12 mouse cellular contexts compared by ENCODE assay signal in genomic region chr7:141026740-141027098, GRCm38 (mm10). TPM values are rescaled to one million over a fixed set of nuclear protein-coding genes. Genes with fewer than 3 reads are reported as not detected.
A peak's percentile ranks its signal among the peaks of the same experiment; 100 is the strongest.
DNase-seq lines count a peak whose midpoint lies in the region; ATAC-seq lines count a peak whose summit lies in the region.
"Had no signal": no experiment of that assay in that cellular context is flagged by ENCODE, and none has a peak within 500 bp of the region (broad histone marks: within the 10 kb centered on the region; RNA-seq: fewer than 3 reads in every experiment).

No protein-coding gene starts in this region.

- H3K4me1 ChIP-seq in liver, embryonic 15.5 days (replicated peaks) = peaks cover 27% of the 10 kb centered on the region
- H3K4me1 ChIP-seq in liver, embryonic 11.5 days (replicated peaks; ENCODE audit: control insufficient read depth, insufficient read depth, low read length) = peaks cover 8% of the 10 kb centered on the region; the same call in 1 of the 2 replicates
- no peaks in the 10 kb centered on the region for H3K4me1 ChIP-seq in embryonic facial prominence, embryonic 14.5 days (ENCODE audit: control insufficient read depth, insufficient read depth, low read length)
- peaks cover 13% of the 10 kb centered on the region for H3K4me1 ChIP-seq in forebrain, embryonic 16.5 days (replicated peaks; ENCODE audit: control insufficient read depth, insufficient read depth, low read length)
- peaks cover 4% of the 10 kb centered on the region; the same call in 1 of the 2 replicates for H3K4me1 ChIP-seq in neural tube, embryonic 12.5 days

- no peak overlapping the region for H3K4me2 ChIP-seq in liver, embryonic 15.5 days
- no peak overlapping the region for H3K4me2 ChIP-seq in liver, embryonic 11.5 days
- H3K4me2 ChIP-seq in embryonic facial prominence, embryonic 14.5 days (ENCODE audit: low read depth, low read length) = no peak overlapping the region
- H3K4me2 ChIP-seq in forebrain, embryonic 16.5 days (ENCODE audit: low read length) = no peak overlapping the region
- 0 out of 2 replicates have a peak overlapping the region, but pooled peaks have one; percentile 18 for H3K4me2 ChIP-seq in neural tube, embryonic 12.5 days (replicated peaks)

- H3K4me3 ChIP-seq in liver, embryonic 15.5 days (replicated peaks) = no peak overlapping the region
- no peak overlapping the region for H3K4me3 ChIP-seq in liver, embryonic 11.5 days (ENCODE audit: low read depth, low read length)
- H3K4me3 ChIP-seq in embryonic facial prominence, embryonic 14.5 days (ENCODE audit: low read depth, low read length) = no peak overlapping the region
- H3K4me3 ChIP-seq in forebrain, embryonic 16.5 days (replicated peaks; ENCODE audit: low read length) = no peak overlapping the region
- H3K4me3 ChIP-seq in neural tube, embryonic 12.5 days = no peak overlapping the region

- no peak overlapping the region for H3K9ac ChIP-seq in liver, embryonic 15.5 days
- H3K9ac ChIP-seq in liver, embryonic 11.5 days (ENCODE audit: low read depth, low read length) = no peak overlapping the region
- no peak overlapping the region for H3K9ac ChIP-seq in embryonic facial prominence, embryonic 14.5 days (ENCODE audit: low read depth, low read length)
- H3K9ac ChIP-seq in forebrain, embryonic 16.5 days (replicated peaks; ENCODE audit: low read depth, low read length) = no peak overlapping the region
- no peak overlapping the region for H3K9ac ChIP-seq in neural tube, embryonic 12.5 days

- no peaks in the 10 kb centered on the region for H3K36me3 ChIP-seq in liver, embryonic 15.5 days (replicated peaks)
- no peaks in the 10 kb centered on the region for H3K36me3 ChIP-seq in liver, embryonic 11.5 days (ENCODE audit: control insufficient read depth, insufficient read depth, low read length)
- H3K36me3 ChIP-seq in embryonic facial prominence, embryonic 14.5 days (ENCODE audit: control insufficient read depth, insufficient read depth, low read length) = no peaks in the 10 kb centered on the region
- no peaks in the 10 kb centered on the region for H3K36me3 ChIP-seq in forebrain, embryonic 16.5 days (ENCODE audit: control insufficient read depth, insufficient read depth)
- no peaks in the 10 kb centered on the region for H3K36me3 ChIP-seq in neural tube, embryonic 12.5 days
- H3K36me3 ChIP-seq: G1E had no signal

- H3K27ac ChIP-seq in liver, embryonic 15.5 days (replicated peaks) = 0 out of 2 replicates have a peak overlapping the region, but pooled peaks have one; percentile 29
- no peak overlapping the region for H3K27ac ChIP-seq in liver, embryonic 11.5 days (ENCODE audit: low read depth, low read length)
- H3K27ac ChIP-seq in embryonic facial prominence, embryonic 14.5 days (replicated peaks; ENCODE audit: low read depth, low read length) = 0 out of 2 replicates have a peak overlapping the region, but pooled peaks have one; percentile 8
- H3K27ac ChIP-seq in forebrain, embryonic 16.5 days (ENCODE audit: low read length) = peak overlapping the region; percentile 60
- H3K27ac ChIP-seq in neural tube, embryonic 12.5 days = peak overlapping the region; percentile 9; the same call in 1 of the 2 replicates

- WGBS in liver, embryonic 15.5 days (ENCODE audit: insufficient replicate concordance) = 61% methylated on average over 5 of the region's 5 CpGs
- 71% methylated on average over 5 of the region's 5 CpGs for WGBS in liver, embryonic 11.5 days
- 62% methylated on average over 5 of the region's 5 CpGs for WGBS in embryonic facial prominence, embryonic 14.5 days
- WGBS in forebrain, embryonic 16.5 days = 13% methylated on average over 5 of the region's 5 CpGs
- WGBS in neural tube, embryonic 12.5 days = 43% methylated on average over 5 of the region's 5 CpGs

- no peaks in the 10 kb centered on the region for H3K9me3 ChIP-seq in liver, embryonic 15.5 days (replicated peaks)
- no peaks in the 10 kb centered on the region for H3K9me3 ChIP-seq in liver, embryonic 11.5 days (ENCODE audit: control insufficient read depth, low read length)
- H3K9me3 ChIP-seq in embryonic facial prominence, embryonic 14.5 days (ENCODE audit: control insufficient read depth, low read length) = no peaks in the 10 kb centered on the region
- H3K9me3 ChIP-seq in forebrain, embryonic 16.5 days (ENCODE audit: control insufficient read depth, low read length) = no peaks in the 10 kb centered on the region
- H3K9me3 ChIP-seq in neural tube, embryonic 12.5 days = no peaks in the 10 kb centered on the region
- H3K9me3 ChIP-seq: G1E had no signal

- ATAC-seq in liver, embryonic 15.5 days (ENCODE audit: insufficient read depth) = no peak
- no peak for ATAC-seq in liver, embryonic 11.5 days (replicated peaks; ENCODE audit: low FRiP score)
- no peak for ATAC-seq in embryonic facial prominence, embryonic 14.5 days (ENCODE audit: low read depth)
- ATAC-seq in forebrain, embryonic 16.5 days = peak; percentile 71
- ATAC-seq in neural tube, embryonic 12.5 days (ENCODE audit: low FRiP score, low read depth) = peak; percentile 35; the same call in 1 of the 2 replicates

- no peaks in the 10 kb centered on the region for H3K27me3 ChIP-seq in liver, embryonic 15.5 days
- H3K27me3 ChIP-seq in liver, embryonic 11.5 days (replicated peaks; ENCODE audit: control insufficient read depth, insufficient read depth, low read length) = no peaks in the 10 kb centered on the region
- no peaks in the 10 kb centered on the region for H3K27me3 ChIP-seq in embryonic facial prominence, embryonic 14.5 days (replicated peaks; ENCODE audit: control insufficient read depth, insufficient read depth, low read length)
- no peaks in the 10 kb centered on the region for H3K27me3 ChIP-seq in forebrain, embryonic 16.5 days (replicated peaks; ENCODE audit: control insufficient read depth, insufficient read depth, low read length)
- H3K27me3 ChIP-seq in neural tube, embryonic 12.5 days (replicated peaks) = no peaks in the 10 kb centered on the region

- DNase-seq in liver, embryonic 11.5 days (ENCODE audit: low spot score) = no peak
- no peak for DNase-seq in embryonic facial prominence, embryonic 14.5 days (ENCODE audit: low spot score)
- no peak for DNase-seq in right cerebral cortex, postnatal 36 days (ENCODE audit: low spot score in 2 of 2)
- DNase-seq in cerebellum, adult 9-10 months = no peak
- no peak for DNase-seq in thymus, adult 18-20 months

RNA-seq across cellular contexts. Expression of gene Gm17387, which starts 2.2 kb away (rescaled TPM):
- not detected in 2 replicates for polyA plus RNA-seq in liver, embryonic 15.5 days (2015; fragmentation: Nextera tagmentation; extraction: Ambion mirVana)
- not detected in 2 replicates for polyA plus RNA-seq in liver, embryonic 11.5 days (2014; fragmentation: Nextera tagmentation; extraction: Ambion mirVana)
- not detected in 2 replicates for polyA plus RNA-seq in embryonic facial prominence, embryonic 14.5 days (2014; fragmentation: Nextera tagmentation; extraction: Ambion mirVana)
- polyA plus RNA-seq in forebrain, embryonic 16.5 days (2015; fragmentation: Nextera tagmentation; extraction: Ambion mirVana) = not detected in 2 replicates
- polyA plus RNA-seq in neural tube, embryonic 12.5 days (2016; fragmentation: Nextera tagmentation; extraction: Ambion mirVana) = not detected in 2 replicates
- polyA plus RNA-seq: G1E; heart, embryonic 16.5 days; large intestine, adult 2 months; limb, embryonic 14.5 days had no signal

RNA-seq across cellular contexts. Expression of gene Ifitm6, which starts 9.0 kb away (rescaled TPM):
- 23.2 and 25.7 TPM in 2 replicates for polyA plus RNA-seq in liver, embryonic 15.5 days (2015; fragmentation: Nextera tagmentation; extraction: Ambion mirVana)
- 0.90 and 0.97 TPM in 2 replicates for polyA plus RNA-seq in liver, embryonic 11.5 days (2014; fragmentation: Nextera tagmentation; extraction: Ambion mirVana)
- 1.6 and 2.1 TPM in 2 replicates for polyA plus RNA-seq in embryonic facial prominence, embryonic 14.5 days (2014; fragmentation: Nextera tagmentation; extraction: Ambion mirVana)
- polyA plus RNA-seq in forebrain, embryonic 16.5 days (2015; fragmentation: Nextera tagmentation; extraction: Ambion mirVana) = 0.40 and 0.57 TPM in 2 replicates
- polyA plus RNA-seq in neural tube, embryonic 12.5 days (2016; fragmentation: Nextera tagmentation; extraction: Ambion mirVana) = 0.42 and 0.54 TPM in 2 replicates
- polyA plus RNA-seq: G1E had no signal

RNA-seq across cellular contexts. Expression of gene Ifitm3, which starts 16.1 kb away (rescaled TPM):
- 84.9 and 98.1 TPM in 2 replicates for polyA plus RNA-seq in liver, embryonic 15.5 days (2015; fragmentation: Nextera tagmentation; extraction: Ambion mirVana)
- 45.0 and 47.5 TPM in 2 replicates for polyA plus RNA-seq in liver, embryonic 11.5 days (2014; fragmentation: Nextera tagmentation; extraction: Ambion mirVana)
- 170 and 178 TPM in 2 replicates for polyA plus RNA-seq in embryonic facial prominence, embryonic 14.5 days (2014; fragmentation: Nextera tagmentation; extraction: Ambion mirVana)
- polyA plus RNA-seq in forebrain, embryonic 16.5 days (2015; fragmentation: Nextera tagmentation; extraction: Ambion mirVana) = 21.0 and 26.1 TPM in 2 replicates
- 23.9 and 29.2 TPM in 2 replicates for polyA plus RNA-seq in neural tube, embryonic 12.5 days (2016; fragmentation: Nextera tagmentation; extraction: Ambion mirVana)
- polyA plus RNA-seq: G1E had no signal

RNA-seq across cellular contexts. Expression of gene B4galnt4, which starts 34.2 kb away (rescaled TPM):
- 0.45 and 0.46 TPM in 2 replicates for polyA plus RNA-seq in liver, embryonic 15.5 days (2015; fragmentation: Nextera tagmentation; extraction: Ambion mirVana)
- polyA plus RNA-seq in liver, embryonic 11.5 days (2014; fragmentation: Nextera tagmentation; extraction: Ambion mirVana) = 3.4 and 4.7 TPM in 2 replicates
- 6.6 and 10.3 TPM in 2 replicates for polyA plus RNA-seq in embryonic facial prominence, embryonic 14.5 days (2014; fragmentation: Nextera tagmentation; extraction: Ambion mirVana)
- polyA plus RNA-seq in forebrain, embryonic 16.5 days (2015; fragmentation: Nextera tagmentation; extraction: Ambion mirVana) = 45.4 and 53.0 TPM in 2 replicates
- polyA plus RNA-seq in neural tube, embryonic 12.5 days (2016; fragmentation: Nextera tagmentation; extraction: Ambion mirVana) = 40.8 and 41.5 TPM in 2 replicates
- polyA plus RNA-seq: G1E had no signal

RNA-seq across cellular contexts. Expression of gene Pkp3, which starts 51.3 kb away (rescaled TPM):
- 0.54 and 0.84 TPM in 2 replicates for polyA plus RNA-seq in liver, embryonic 15.5 days (2015; fragmentation: Nextera tagmentation; extraction: Ambion mirVana)
- polyA plus RNA-seq in liver, embryonic 11.5 days (2014; fragmentation: Nextera tagmentation; extraction: Ambion mirVana) = 1.9 and 2.7 TPM in 2 replicates
- polyA plus RNA-seq in embryonic facial prominence, embryonic 14.5 days (2014; fragmentation: Nextera tagmentation; extraction: Ambion mirVana) = 30.0 and 33.5 TPM in 2 replicates
- 0.17 TPM in 1 of 2 replicates, not detected in the other for polyA plus RNA-seq in forebrain, embryonic 16.5 days (2015; fragmentation: Nextera tagmentation; extraction: Ambion mirVana)
- polyA plus RNA-seq in neural tube, embryonic 12.5 days (2016; fragmentation: Nextera tagmentation; extraction: Ambion mirVana) = 1.6 and 3.1 TPM in 2 replicates
- polyA plus RNA-seq: G1E had no signal

Comparison
In these comparisons a context has a peak if more than half of its experiments do, and no peak if none do; other contexts are left out.
1. ATAC-seq: peak in forebrain, embryonic 16.5 days (single experiment) and neural tube, embryonic 12.5 days (single experiment); none in liver, embryonic 15.5 days (single experiment), liver, embryonic 11.5 days (single experiment) and embryonic facial prominence, embryonic 14.5 days (single experiment).